Mouse (Mus musculus): ENCODE data around the gene AC192777.2. TPM values are rescaled to one million over a fixed set of nuclear protein-coding genes. Genes with fewer than 3 reads are reported as not detected.

The AC192777.2 gene
- not detected in 2 replicates for polyA plus RNA-seq (2012; rRNA removed)

GRCm38 (mm10) chr17:40095150-40095549 lies at the start of gene AC192777.2:
Gene AC192777.2 (plus strand): TSS chr17:40095450.

Other genes with a start within 250 kb of the AC192777.2 start
- gene Esp38, start 144.9 kb upstream of the AC192777.2 start, polyA plus RNA-seq (2012; rRNA removed): not detected in 2 replicates
- gene Pgk2, start 113.2 kb downstream of the AC192777.2 start, polyA plus RNA-seq (2012; rRNA removed): not detected in 2 replicates
- gene Crisp3, start 146.8 kb downstream of the AC192777.2 start, polyA plus RNA-seq (2012; rRNA removed): not detected in 2 replicates
- gene Crisp1, start 223.8 kb downstream of the AC192777.2 start, polyA plus RNA-seq (2012; rRNA removed): not detected in 2 replicates